Mouse (Mus musculus) MEL (cell line): Measurements from ENCODE around the gene Hprt. TPM values are rescaled to one million over a fixed set of nuclear protein-coding genes. Genes with fewer than 3 reads are reported as not detected.

Source experiments
- DNase-seq: peaks from one replicate; pipeline ENCODE4 v3.0.0; 2011; ENCODE audit warnings: low read depth, low spot score
- H3K27ac ChIP-seq: 2 replicates; pipeline ENCODE4 v1.5.1; 2012; ENCODE audit warnings: low read depth, mild to moderate bottlenecking, control low read depth, low read length, moderate library complexity; ENCODE audit not compliant: control insufficient read depth
- H3K27me3 ChIP-seq, 2 experiments: fragments of 150-350 bp in 1 of 2; sonication (generic) in 1 of 2; 2 replicates each; pipeline ENCODE4 v1.6.1; 2012; ENCODE audit warnings: low read length in 2 of 2, mild to moderate bottlenecking in 2 of 2, improper control_type of control experiment in 1 of 2, moderate library complexity in 1 of 2; ENCODE audit not compliant: insufficient read depth in 2 of 2, control insufficient read depth in 1 of 2
- H3K36me3 ChIP-seq, 2 experiments: 2 replicates each; pipeline ENCODE4 v1.6.1; 2012 to 2014; ENCODE audit warnings: low read length in 2 of 2, improper control_type of control experiment in 1 of 2, inconsistent platforms in 1 of 2, mild to moderate bottlenecking in 1 of 2; ENCODE audit not compliant: insufficient read depth in 2 of 2, control insufficient read depth in 1 of 2
- H3K4me1 ChIP-seq, 2 experiments: fragments of 150-350 bp in 1 of 2; sonication (generic) in 1 of 2; 2 replicates each; pipeline ENCODE4 v1.6.1; 2012; ENCODE audit warnings: low read length in 2 of 2, improper control_type of control experiment in 1 of 2, mild to moderate bottlenecking in 1 of 2; ENCODE audit not compliant: insufficient read depth in 2 of 2, control insufficient read depth in 1 of 2
- H3K4me3 ChIP-seq, 2 experiments: fragments of 150-350 bp in 1 of 2; sonication (generic) in 1 of 2; 2 replicates each; pipeline ENCODE4 v1.5.1; 2012; ENCODE audit warnings: low read depth in 2 of 2, low read length in 2 of 2, mild to moderate bottlenecking in 2 of 2, moderate library complexity in 2 of 2, control low read depth in 1 of 2, improper control_type of control experiment in 1 of 2; ENCODE audit not compliant: control insufficient read depth in 1 of 2, insufficient read depth in 1 of 2
- H3K79me2 ChIP-seq: 2 replicates; pipeline ENCODE4 v1.6.1; 2012; ENCODE audit warnings: mild to moderate bottlenecking, low read length, moderate library complexity; ENCODE audit not compliant: control insufficient read depth, poor library complexity, insufficient read depth
- H3K9ac ChIP-seq: 2 replicates; pipeline ENCODE4 v1.6.1; 2012; ENCODE audit warnings: low read depth, mild to moderate bottlenecking, control low read depth, low read length, moderate library complexity; ENCODE audit not compliant: control insufficient read depth, poor library complexity, severe bottlenecking
- H3K9me3 ChIP-seq: fragments of 150-350 bp; sonication (generic); replicated peaks from 2 replicates; pipeline ENCODE4 v1.6.1; 2012; ENCODE audit warnings: mild to moderate bottlenecking, low read length, improper control_type of control experiment, moderate library complexity; ENCODE audit not compliant: insufficient read depth
- ELF1 ChIP-seq: IDR thresholded peaks from 2 replicates; pipeline ENCODE4 v1.6.1; 2014; ENCODE audit warnings: low read depth, mild to moderate bottlenecking, inconsistent platforms, low read length, improper control_type of control experiment, moderate library complexity
- ETS1 ChIP-seq: IDR thresholded peaks from 2 replicates; pipeline ENCODE4 v1.6.1; 2012; ENCODE audit warnings: low read depth, mild to moderate bottlenecking, inconsistent platforms, low read length, improper control_type of control experiment, moderate library complexity
- GABPA ChIP-seq: IDR thresholded peaks from 2 replicates; pipeline ENCODE4 v1.6.1; 2012; ENCODE audit warnings: low read depth, mild to moderate bottlenecking, inconsistent platforms, low read length, improper control_type of control experiment, moderate library complexity
- KAT2A ChIP-seq: conservative IDR thresholded peaks from 2 replicates; pipeline ENCODE4 v1.6.1; 2012; ENCODE audit warnings: low read depth, low read length, improper control_type of control experiment, inconsistent platforms
- MAFK ChIP-seq: IDR thresholded peaks from 2 replicates; pipeline ENCODE4 v1.6.1; 2011; ENCODE audit warnings: low read depth, mild to moderate bottlenecking, low read length, improper control_type of control experiment, borderline replicate concordance
- MEF2A ChIP-seq: IDR thresholded peaks from 2 replicates; pipeline ENCODE4 v1.6.1; 2014; ENCODE audit warnings: low read depth, mild to moderate bottlenecking, inconsistent platforms, low read length, improper control_type of control experiment; ENCODE audit not compliant: poor library complexity, insufficient replicate concordance, severe bottlenecking; ENCODE audit errors: extremely low read depth
- MXI1 ChIP-seq: IDR thresholded peaks from 2 replicates; pipeline ENCODE4 v1.6.1; 2011; ENCODE audit warnings: mild to moderate bottlenecking, low read depth, low read length, improper control_type of control experiment
- MYC ChIP-seq: IDR thresholded peaks from 2 replicates; pipeline ENCODE4 v1.6.1; 2011; ENCODE audit warnings: low read depth, mild to moderate bottlenecking, low read length, improper control_type of control experiment, moderate library complexity
- NELFE ChIP-seq: IDR thresholded peaks from 2 replicates; pipeline ENCODE4 v1.6.1; 2011; ENCODE audit warnings: low read depth, low read length, improper control_type of control experiment
- RCOR1 ChIP-seq: IDR thresholded peaks from 2 replicates; pipeline ENCODE4 v1.6.1; 2012; ENCODE audit warnings: low read depth, mild to moderate bottlenecking, inconsistent platforms, low read length, improper control_type of control experiment
- SIN3A ChIP-seq: IDR thresholded peaks from 2 replicates; pipeline ENCODE4 v1.6.1; 2012; ENCODE audit warnings: low read length, improper control_type of control experiment, inconsistent platforms
- SMC3 ChIP-seq: IDR thresholded peaks from 2 replicates; pipeline ENCODE4 v1.6.1; 2011; ENCODE audit warnings: low read depth, low read length, improper control_type of control experiment
- UBTF ChIP-seq: IDR thresholded peaks from 2 replicates; pipeline ENCODE4 v1.6.1; 2012; ENCODE audit warnings: low read depth, mild to moderate bottlenecking, inconsistent platforms, low read length, improper control_type of control experiment, moderate library complexity, borderline replicate concordance; ENCODE audit not compliant: insufficient read depth
- USF1 ChIP-seq: IDR thresholded peaks from 2 replicates; pipeline ENCODE4 v1.6.1; 2014; ENCODE audit warnings: low read depth, mild to moderate bottlenecking, inconsistent platforms, low read length, improper control_type of control experiment, moderate library complexity
- ZKSCAN1 ChIP-seq: IDR thresholded peaks from 2 replicates; pipeline ENCODE4 v1.6.1; 2012; ENCODE audit warnings: low read depth, mild to moderate bottlenecking, inconsistent platforms, low read length, improper control_type of control experiment, moderate library complexity
- ZNF384 ChIP-seq: IDR thresholded peaks from 2 replicates; pipeline ENCODE4 v1.6.1; 2012; ENCODE audit warnings: low read depth, mild to moderate bottlenecking, inconsistent platforms, low read length, improper control_type of control experiment
- polyA plus RNA-seq, 2 experiments: library from polyadenylated mRNA; stranded (reverse) in 1 of 2; unstranded in 1 of 2; fragments of >175 nt in 1 of 2; fragments of >200 nt in 1 of 2; gene quantifications; 2 replicates each; pipeline versions ENCODE4 v1.2.1 to v1.2.4; 2012; ENCODE audit warnings: low replicate concordance in 2 of 2, low read depth in 1 of 2; ENCODE audit not compliant: insufficient read length in 2 of 2, insufficient read depth in 1 of 2, missing spikeins in 1 of 2
- total RNA-seq: library from RNA; depleted of rRNA; stranded (reverse); fragments of 300-350 nt; gene quantifications from 2 replicates; pipeline ENCODE4 v1.2.3, GENCODE M21; 2012

The Hprt gene
- total and polyA plus RNA-seq, 3 experiments: 113 to 117 TPM; not detected in 1

GRCm38 (mm10) chrX:52971211-52972006 is 16.5 kb upstream of the Hprt start (continued):
- TF ChIP-seq SIN3A (no peak; the same call in 1 of the 2 replicates), NELFE (no peak), ZNF384 (no peak), ETS1 (peak; percentile 75), MYC (no peak), ELF1 (no peak), KAT2A (no peak), MAFK (no peak)

GRCm38 (mm10) chrX:52972129-52972528 is 15.8 kb upstream of the Hprt start:
- Histone ChIP-seq H3K9ac (no peak overlapping the region), H3K27ac (no peak overlapping the region), H3K36me3 (peaks cover 0 to 14% of the 10 kb centered on the region in 2 experiments; a peak in 2 of 4 replicates), H3K4me1 (peaks cover 7 to 16% of the 10 kb centered on the region in 2 experiments), H3K4me3 (no peak overlapping the region), H3K79me2 (no peaks in the 10 kb centered on the region), H3K9me3 (no peaks in the 10 kb centered on the region), H3K27me3 (no peaks in the 10 kb centered on the region)
- no peak for DNase-seq
- no peak for TF ChIP-seq SMC3
- no peak for TF ChIP-seq USF1
- no peak for TF ChIP-seq UBTF
- no peak for TF ChIP-seq MXI1
- TF ChIP-seq KAT2A: no peak

- Histone ChIP-seq H3K9me3 (no peaks in the 10 kb centered on the region), H3K4me1 (peaks cover 7 to 16% of the 10 kb centered on the region in 2 experiments)
- no peak for TF ChIP-seq RCOR1
- TF ChIP-seq USF1: no peak
- no peak for TF ChIP-seq ZKSCAN1
- no peak for TF ChIP-seq KAT2A
- no peak for TF ChIP-seq MEF2A
- TF ChIP-seq MYC: no peak
- no peak for TF ChIP-seq GABPA
- TF ChIP-seq, all 39 proteins: peak for 0
- H3K27ac ChIP-seq: no peak overlapping the region
- peaks cover 0 to 14% of the 10 kb centered on the region in 2 experiments; a peak in 2 of 4 replicates for H3K36me3 ChIP-seq
- DNase-seq: no peak
- no peak overlapping the region for H3K9ac ChIP-seq
- H3K27me3 ChIP-seq: no peaks in the 10 kb centered on the region
- H3K4me3 ChIP-seq: no peak overlapping the region
- H3K79me2 ChIP-seq: no peaks in the 10 kb centered on the region
Observed at GRCm38 (mm10) chrX:52972680-52973079, 15.3 kb upstream of the Hprt start.
